Mouse (Mus musculus): ENCODE results near the gene Tmem8. TPM values are rescaled to one million over a fixed set of nuclear protein-coding genes. Genes with fewer than 3 reads are reported as not detected.

Tmem8 gene
- 9.0 and 9.5 TPM in 2 replicates for total RNA-seq (2014; rRNA removed)
- 3.5 TPM in 2 replicates for polyA plus RNA-seq (2015; fragmentation: Nextera tagmentation; extraction: Ambion mirVana)

- H3K4me2 ChIP-seq (ENCODE audit: low read depth, low read length, poor library complexity, severe bottlenecking), result peak within 1 kb of the TSS; percentile 93
- no peaks in the 10 kb centered on the region for H3K4me1 ChIP-seq (ENCODE audit: insufficient read depth, low read length)
- H3K27ac ChIP-seq (ENCODE audit: low read depth, low read length), result peak within 1 kb of the TSS; percentile 51
- under 1% methylated on average over 56 of the region's 75 CpGs for WGBS
- H3K9ac ChIP-seq (replicated peaks; ENCODE audit: low read length, poor library complexity, severe bottlenecking), result peak within 1 kb of the TSS; percentile 88
- H3K27me3 ChIP-seq (ENCODE audit: insufficient read depth, low read length), result peaks cover 34% of the 10 kb centered on the region; the same call in 1 of the 2 replicates
- H3K36me3 ChIP-seq (ENCODE audit: insufficient read depth, low read length), result no peaks in the 10 kb centered on the region
- H3K9me3 ChIP-seq (ENCODE audit: low read length), result no peaks in the 10 kb centered on the region
- DNase-seq (ENCODE audit: low spot score) (peak; percentile 72), ATAC-seq (ENCODE audit: low FRiP score) (peak; percentile 65; the same call in 1 of the 2 replicates)
- H3K4me3 ChIP-seq (ENCODE audit: low read depth, low read length), result peak within 1 kb of the TSS; percentile 74
- peak; percentile 57 for TF ChIP-seq CTCF (IDR thresholded peaks at IDR 0.05)
Measured at GRCm38 (mm10) chr17:26113181-26113948, at the start of gene Tmem8. TSS of gene Tmem8 (plus strand) at chr17:26113299.

- H3K4me1 ChIP-seq (ENCODE audit: insufficient read depth, low read length), result peaks cover 11% of the 10 kb centered on the region; the same call in 1 of the 2 replicates
- H3K36me3 ChIP-seq (ENCODE audit: insufficient read depth, low read length), result peaks cover 9% of the 10 kb centered on the region
- H3K4me2 ChIP-seq (ENCODE audit: low read depth, low read length, poor library complexity, severe bottlenecking), result peak overlapping the region; percentile 24
- peak overlapping the region; percentile 44; the same call in 1 of the 2 replicates for H3K9ac ChIP-seq (replicated peaks; ENCODE audit: low read length, poor library complexity, severe bottlenecking)
- no peaks in the 10 kb centered on the region for H3K27me3 ChIP-seq (ENCODE audit: insufficient read depth, low read length)
- DNase-seq (ENCODE audit: low spot score) (no peak), ATAC-seq (ENCODE audit: low FRiP score) (no peak)
- 58% methylated on average over 6 of the region's 6 CpGs for WGBS
- H3K4me3 ChIP-seq (ENCODE audit: low read depth, low read length), result no peak overlapping the region
- TF ChIP-seq CTCF (IDR thresholded peaks at IDR 0.05), result no peak
- no peaks in the 10 kb centered on the region for H3K9me3 ChIP-seq (ENCODE audit: low read length)
- H3K27ac ChIP-seq (ENCODE audit: low read depth, low read length), result no peak overlapping the region
Measured at GRCm38 (mm10) chr17:26064916-26065315, 48.2 kb upstream of the Tmem8 start.

- WGBS, result 91% methylated on average over 7 of the region's 7 CpGs
- no peaks in the 10 kb centered on the region for H3K9me3 ChIP-seq (ENCODE audit: low read length)
- H3K4me3 ChIP-seq (ENCODE audit: low read depth, low read length), result peak overlapping the region; percentile 68
- H3K27ac ChIP-seq (ENCODE audit: low read depth, low read length), result no peak overlapping the region
- ATAC-seq (ENCODE audit: low FRiP score) (no peak), DNase-seq (ENCODE audit: low spot score) (no peak)
- peak overlapping the region; percentile 99 for H3K4me2 ChIP-seq (ENCODE audit: low read depth, low read length, poor library complexity, severe bottlenecking)
- H3K36me3 ChIP-seq (ENCODE audit: insufficient read depth, low read length), result peaks cover 9% of the 10 kb centered on the region
- no peak for TF ChIP-seq CTCF (IDR thresholded peaks at IDR 0.05)
- no peak overlapping the region for H3K9ac ChIP-seq (replicated peaks; ENCODE audit: low read length, poor library complexity, severe bottlenecking)
- H3K27me3 ChIP-seq (ENCODE audit: insufficient read depth, low read length), result no peaks in the 10 kb centered on the region
- H3K4me1 ChIP-seq (ENCODE audit: insufficient read depth, low read length), result peaks cover 14% of the 10 kb centered on the region; the same call in 1 of the 2 replicates
Measured at GRCm38 (mm10) chr17:26066488-26067020, 46.5 kb upstream of the Tmem8 start.

- H3K36me3 ChIP-seq (ENCODE audit: insufficient read depth, low read length), result peaks cover 6% of the 10 kb centered on the region
- ATAC-seq (ENCODE audit: low FRiP score) (peak; percentile 4; the same call in 1 of the 2 replicates), DNase-seq (ENCODE audit: low spot score) (peak; percentile 10)
- H3K27ac ChIP-seq (ENCODE audit: low read depth, low read length), result peak overlapping the region; percentile 94
- no peaks in the 10 kb centered on the region for H3K27me3 ChIP-seq (ENCODE audit: insufficient read depth, low read length)
- peak overlapping the region; percentile 99 for H3K4me2 ChIP-seq (ENCODE audit: low read depth, low read length, poor library complexity, severe bottlenecking)
- peak overlapping the region; percentile 68 for H3K4me3 ChIP-seq (ENCODE audit: low read depth, low read length)
- peaks cover 14% of the 10 kb centered on the region; the same call in 1 of the 2 replicates for H3K4me1 ChIP-seq (ENCODE audit: insufficient read depth, low read length)
- peak overlapping the region; percentile 83 for H3K9ac ChIP-seq (replicated peaks; ENCODE audit: low read length, poor library complexity, severe bottlenecking)
- TF ChIP-seq CTCF (IDR thresholded peaks at IDR 0.05), result no peak
- H3K9me3 ChIP-seq (ENCODE audit: low read length), result no peaks in the 10 kb centered on the region
- WGBS, result under 1% methylated on average over 44 of the region's 44 CpGs
Measured at GRCm38 (mm10) chr17:26068024-26068830, 44.9 kb upstream of the Tmem8 start.

- H3K9ac ChIP-seq (replicated peaks; ENCODE audit: low read length, poor library complexity, severe bottlenecking), result peak within 1 kb of the TSS; percentile 83
- H3K27me3 ChIP-seq (ENCODE audit: insufficient read depth, low read length), result no peaks in the 10 kb centered on the region
- TF ChIP-seq CTCF (IDR thresholded peaks at IDR 0.05), result no peak
- peak within 1 kb of the TSS; percentile 68 for H3K4me3 ChIP-seq (ENCODE audit: low read depth, low read length)
- ATAC-seq (ENCODE audit: low FRiP score) (peak; percentile 92), DNase-seq (ENCODE audit: low spot score) (peak; percentile 95)
- H3K27ac ChIP-seq (ENCODE audit: low read depth, low read length), result peak within 1 kb of the TSS; percentile 94
- H3K4me2 ChIP-seq (ENCODE audit: low read depth, low read length, poor library complexity, severe bottlenecking), result peak within 1 kb of the TSS; percentile 99
- no peaks in the 10 kb centered on the region for H3K9me3 ChIP-seq (ENCODE audit: low read length)
- peaks cover 12% of the 10 kb centered on the region; the same call in 1 of the 2 replicates for H3K4me1 ChIP-seq (ENCODE audit: insufficient read depth, low read length)
- H3K36me3 ChIP-seq (ENCODE audit: insufficient read depth, low read length), result peaks cover 6% of the 10 kb centered on the region
- WGBS, result under 1% methylated on average over 78 of the region's 94 CpGs
Measured at GRCm38 (mm10) chr17:26068831-26069739, 44.0 kb upstream of the Tmem8 start, which contains the start of gene Rab11fip3. TSS of gene Rab11fip3 (minus strand) at chr17:26069555.
